Mouse (Mus musculus) heart, postnatal 10 days (tissue): ENCODE results near the gene Gpr176. TPM values are rescaled to one million over a fixed set of nuclear protein-coding genes. Genes with fewer than 3 reads are reported as not detected.

Experiments
- DNase-seq, 2 experiments: peaks; one replicate each; pipeline ENCODE4 v3.0.0; 2021
- intact Hi-C: fragments of 180-260 bp; cut with DNase I; formaldehyde crosslinking; loops from one replicate; pipeline ENCODE4 v1.15.1; 2025
- total RNA-seq, 2 experiments: library from RNA; stranded (reverse); gene quantifications; 2 replicates each; pipeline ENCODE4 v1.2.3; 2021

The Gpr176 gene
- total RNA-seq = under 1 TPM; 0.20 to 0.31 TPM

DNA sequence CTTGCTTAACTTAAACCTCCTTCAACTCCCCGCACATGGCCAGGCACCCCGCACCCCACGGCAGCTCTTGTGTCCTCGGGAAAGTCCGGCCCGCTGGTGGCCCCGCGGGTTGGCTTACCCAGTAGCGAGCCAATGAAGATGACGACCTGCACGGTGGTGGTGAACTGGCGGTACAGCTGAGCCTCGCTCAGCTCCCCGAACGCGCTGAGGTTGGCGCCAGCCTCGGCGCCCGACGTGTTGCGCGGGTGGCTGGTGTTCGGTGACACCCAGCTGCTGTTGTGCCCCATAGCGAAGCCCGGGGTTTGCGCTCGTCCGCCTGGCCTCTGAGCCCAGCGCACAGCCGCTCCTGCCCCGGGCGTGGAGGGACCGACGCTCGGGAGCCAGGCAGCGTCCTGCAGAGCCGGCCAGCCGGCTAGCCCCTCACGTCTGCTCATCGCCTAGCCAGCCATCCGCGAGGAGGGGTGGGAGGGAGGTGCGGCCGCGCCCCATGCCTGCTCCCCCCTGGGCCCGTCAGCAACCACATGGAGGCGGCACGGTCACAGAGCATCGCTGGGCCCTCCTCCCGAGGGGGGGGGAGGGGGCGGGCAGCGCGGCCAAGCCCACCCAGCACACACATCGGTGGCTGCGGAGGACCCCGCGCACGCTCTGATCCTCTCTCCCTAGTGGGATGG is at the start of gene Gpr176:
Gpr176 (minus strand) TSS at position 519 of the 671 bp plus-strand sequence.
- DNase-seq = peak; percentile 22 to 23
- intact Hi-C loops = no loop called here

DNA sequence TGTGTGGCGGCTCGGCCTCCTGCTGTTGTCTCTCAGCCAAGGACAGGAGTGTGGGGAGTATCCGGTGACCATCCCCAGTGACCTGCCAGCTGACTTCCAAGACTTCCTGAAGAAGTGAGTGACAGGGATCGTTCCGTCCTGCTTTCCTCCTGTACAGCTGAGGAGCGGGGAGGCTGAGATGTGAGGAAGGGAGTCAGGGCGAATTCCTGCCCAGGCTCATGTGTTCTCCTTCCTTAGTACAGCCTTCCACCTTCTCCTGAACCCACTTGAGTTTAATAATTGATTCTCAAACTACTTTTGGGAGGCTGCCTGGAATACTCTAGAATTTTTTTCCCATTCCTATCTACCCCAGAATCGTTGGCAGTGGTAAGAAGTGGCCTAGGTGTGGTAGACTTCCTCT is 49.2 kb upstream of the Gpr176 start:
- intact Hi-C loops = loop anchor here (5.0 kb wide), 1 partner anchor 220 kb away; no protein-coding TSS in a partner anchor

DNA sequence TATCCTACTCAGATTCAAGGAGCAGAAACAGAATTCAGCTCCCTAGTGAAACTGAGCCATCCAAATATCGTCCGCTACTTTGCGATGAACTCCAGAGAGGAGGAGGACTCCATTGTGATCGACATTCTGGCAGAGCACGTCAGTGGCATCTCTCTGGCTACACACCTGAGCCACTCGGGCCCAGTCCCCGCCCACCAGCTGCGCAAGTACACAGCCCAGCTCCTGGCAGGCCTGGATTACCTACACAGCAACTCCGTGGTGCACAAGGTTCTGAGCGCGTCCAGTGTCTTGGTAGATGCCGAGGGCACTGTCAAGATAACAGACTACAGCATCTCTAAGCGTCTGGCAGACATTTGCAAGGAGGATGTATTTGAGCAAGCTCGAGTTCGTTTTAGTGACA is 48.7 kb upstream of the Gpr176 start:
- intact Hi-C loops = loop anchor here (5.0 kb wide), 1 partner anchor 220 kb away; no protein-coding TSS in a partner anchor
- DNase-seq = no peak

More for the DNA sequence above, 49.2 kb upstream of the Gpr176 start:
- peak; percentile 30 to 35 for DNase-seq

GRCm38 (mm10) chr2:118418076-118418475 is 44.9 kb upstream of the Gpr176 start:
- intact Hi-C loops = no loop called here
- no peak for DNase-seq

- no peak for DNase-seq
- intact Hi-C loops = no loop called here
Observed at GRCm38 (mm10) chr2:118415601-118416355, 42.6 kb upstream of the Gpr176 start.

- intact Hi-C loops = no loop called here
- DNase-seq = no peak
Observed at GRCm38 (mm10) chr2:118412821-118413220, 39.6 kb upstream of the Gpr176 start.

DNA sequence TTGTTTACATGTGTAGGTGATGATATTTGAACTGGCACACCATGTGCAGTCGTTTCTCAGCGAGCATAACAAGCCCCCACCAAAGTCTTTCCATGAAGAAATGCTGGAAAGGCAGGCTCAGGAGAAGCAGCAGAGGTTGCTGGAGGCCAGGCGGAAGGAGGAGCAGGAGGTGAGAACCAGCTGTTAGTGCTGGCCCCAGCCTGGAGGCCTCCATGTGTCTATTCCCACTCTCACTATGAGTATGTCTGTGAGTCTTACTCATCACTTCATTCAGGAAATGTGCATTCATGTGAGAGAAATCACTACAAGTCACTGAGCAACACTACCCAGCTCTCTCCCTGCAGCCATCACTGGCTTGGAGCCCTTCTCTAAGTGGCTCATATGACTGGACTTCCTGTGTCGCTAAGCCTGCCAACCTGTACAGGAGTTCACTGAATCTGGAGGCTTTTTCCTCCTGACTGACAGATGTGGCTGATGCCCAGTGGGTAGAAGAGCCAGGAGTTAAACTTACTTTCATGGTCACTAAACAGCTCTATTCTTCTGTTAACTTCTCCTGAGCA is 35.2 kb upstream of the Gpr176 start:
- intact Hi-C loops = no loop called here
- DNase-seq = no peak

- intact Hi-C loops = no loop called here
- no peak for DNase-seq
Observed at GRCm38 (mm10) chr2:118406811-118407210, 33.6 kb upstream of the Gpr176 start.

GRCm38 (mm10) chr2:118405568-118405967 is 32.3 kb upstream of the Gpr176 start:
- intact Hi-C loops = no loop called here
- no peak for DNase-seq

DNA sequence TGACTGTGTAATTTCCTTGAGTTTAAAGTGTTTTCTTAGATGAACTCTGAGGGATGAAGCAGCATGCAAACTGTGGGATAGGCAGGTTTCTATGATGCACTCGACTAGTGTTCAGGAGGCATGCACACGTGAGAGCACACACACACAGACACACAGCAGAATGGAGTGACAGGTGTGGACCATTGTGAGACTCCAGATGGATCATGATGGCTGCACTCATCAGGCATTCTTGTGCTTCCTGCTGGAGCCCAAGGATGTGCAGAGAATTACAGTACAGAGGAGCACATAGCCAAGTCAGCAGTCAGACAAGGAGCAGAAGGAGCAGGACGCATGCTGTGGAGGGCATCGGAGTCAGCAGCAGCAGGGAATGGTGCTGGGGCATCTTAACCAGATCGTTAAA is 31.1 kb upstream of the Gpr176 start:
- intact Hi-C loops = no loop called here

DNA sequence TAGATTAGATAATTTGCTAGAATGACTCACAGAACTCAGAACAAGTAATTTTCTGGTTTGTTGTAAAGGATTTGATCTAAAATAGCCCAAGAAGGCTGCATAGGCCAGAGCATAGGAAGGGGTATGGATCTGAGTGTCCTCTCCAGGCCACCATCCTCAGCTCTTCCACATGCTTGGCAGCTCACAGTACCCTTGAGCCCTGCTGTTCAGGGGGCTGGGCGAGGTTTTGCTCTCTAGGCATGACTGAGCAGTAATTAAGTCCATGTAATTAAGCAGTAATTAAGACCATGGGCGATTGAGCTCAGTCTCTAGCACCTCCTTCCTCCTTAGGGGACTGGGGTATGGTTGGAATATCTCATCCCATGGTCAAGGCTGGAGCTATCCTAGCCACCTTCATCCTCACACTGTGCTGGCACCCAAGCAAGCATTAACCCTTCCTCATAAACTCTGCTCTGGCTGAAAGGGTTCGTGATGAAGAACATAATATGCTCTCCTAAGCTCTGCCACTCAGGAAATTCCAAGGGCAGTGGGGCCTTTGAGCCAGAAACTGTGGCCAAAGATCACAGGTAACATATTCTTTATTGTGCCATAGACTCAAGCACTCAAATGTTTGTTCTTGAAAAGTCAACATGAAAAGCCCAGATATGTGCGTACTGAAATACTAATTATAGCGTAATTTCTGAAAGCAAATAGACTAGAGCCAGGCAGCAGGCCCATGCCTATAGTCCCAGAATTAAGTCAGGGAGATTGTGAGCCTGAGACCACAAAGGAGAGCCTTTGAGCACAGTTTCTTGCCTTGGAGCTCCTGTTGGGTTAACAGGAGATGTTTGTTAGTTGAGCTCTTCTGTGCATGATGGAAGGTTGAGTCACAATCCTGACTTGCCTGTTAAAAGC is 28.9 kb upstream of the Gpr176 start:
- intact Hi-C loops = no loop called here
- DNase-seq = no peak

More for the DNA sequence above, 31.1 kb upstream of the Gpr176 start:
- DNase-seq = no peak

GRCm38 (mm10) chr2:118399751-118400150 is 26.5 kb upstream of the Gpr176 start:
- intact Hi-C loops = no loop called here
- DNase-seq = no peak

- intact Hi-C loops = no loop called here
Observed at GRCm38 (mm10) chr2:118391201-118391600, 18.0 kb upstream of the Gpr176 start.

DNA sequence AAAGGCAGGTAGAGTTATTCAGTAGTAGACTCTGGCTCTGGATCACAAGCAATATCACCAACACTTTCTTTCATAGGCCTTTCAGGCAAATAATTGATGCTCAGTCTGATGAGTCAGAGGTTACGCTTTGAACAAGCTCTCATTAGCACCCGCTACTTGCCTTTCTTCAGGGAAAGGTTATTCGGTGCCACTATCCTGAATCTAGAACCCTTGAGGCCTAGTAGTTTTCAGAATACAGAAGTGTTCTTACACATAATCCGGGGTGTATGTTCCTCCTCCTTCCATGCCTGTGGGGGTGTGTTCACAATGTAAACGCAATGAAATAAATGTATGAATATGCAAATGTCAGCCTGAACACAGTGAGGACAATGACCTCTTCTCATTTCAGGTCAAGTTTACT is 16.9 kb upstream of the Gpr176 start:
- DNase-seq = no peak
- intact Hi-C loops = no loop called here

More at GRCm38 (mm10) chr2:118391201-118391600, 18.0 kb upstream of the Gpr176 start:
- no peak for DNase-seq

DNA sequence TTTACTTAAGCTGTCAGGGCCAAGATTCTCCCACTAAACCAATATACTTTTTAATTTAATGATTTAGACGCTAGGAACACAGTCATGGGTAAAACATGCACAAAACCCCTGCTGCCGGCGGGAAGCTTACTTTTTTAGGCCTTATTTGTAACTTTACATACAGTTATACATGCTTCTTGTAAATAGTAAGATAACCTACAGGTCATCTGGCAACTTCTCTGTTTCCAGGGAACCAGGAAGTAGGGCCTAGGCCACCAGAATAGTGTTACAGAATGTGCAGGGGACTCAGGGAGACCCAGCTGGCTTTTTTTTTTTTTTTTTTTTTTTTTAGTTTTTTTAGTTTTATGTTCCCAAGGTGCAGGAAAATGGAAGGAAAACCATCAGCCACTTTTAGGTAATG is 16.4 kb upstream of the Gpr176 start:
- intact Hi-C loops = loop anchor here (5.0 kb wide), 1 partner anchor 127 kb away; no protein-coding TSS in a partner anchor
- DNase-seq = no peak

GRCm38 (mm10) chr2:118388341-118389335 is 15.4 kb upstream of the Gpr176 start, which contains the start of gene Eif2ak4:
Gene Eif2ak4 (plus strand): TSS chr2:118388618.
- intact Hi-C loops = loop anchor here (5.0 kb wide), 1 partner anchor 126 kb away; no protein-coding TSS in a partner anchor
- peak; percentile 98 for DNase-seq

DNA sequence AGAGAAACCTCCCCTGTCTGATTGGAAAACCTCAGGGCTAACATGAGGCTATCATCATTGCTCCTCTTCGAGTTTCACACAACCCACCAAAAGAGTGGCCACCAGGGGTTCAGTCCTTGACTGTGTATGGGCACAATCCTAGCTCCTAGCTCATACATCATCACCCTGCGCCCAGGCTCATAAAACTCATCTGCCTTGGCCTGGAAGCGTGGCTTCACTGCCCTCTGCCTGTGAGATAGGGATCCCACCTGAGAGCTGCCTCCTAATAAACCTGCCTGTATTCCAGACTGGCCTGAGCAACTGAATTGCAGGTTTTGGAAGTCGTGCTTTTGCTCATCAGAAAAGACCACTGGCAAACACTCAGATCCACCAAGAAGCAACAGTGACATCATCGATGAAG is 10.2 kb upstream of the Gpr176 start:
- DNase-seq = no peak
- intact Hi-C loops = no loop called here

- DNase-seq = no peak
- intact Hi-C loops = no loop called here
Observed at GRCm38 (mm10) chr2:118379756-118380155, 6.5 kb upstream of the Gpr176 start.

- intact Hi-C loops = no loop called here
- DNase-seq = no peak
Observed at GRCm38 (mm10) chr2:118375931-118376330, 2.7 kb upstream of the Gpr176 start.
